Mouse (Mus musculus): ENCODE results near the gene Anapc7. TPM values are rescaled to one million over a fixed set of nuclear protein-coding genes. Genes with fewer than 3 reads are reported as not detected.

Anapc7 gene
- 32.0 and 35.4 TPM in 2 replicates for polyA plus RNA-seq (2016; fragmentation: Nextera tagmentation; extraction: Ambion mirVana)

DNA sequence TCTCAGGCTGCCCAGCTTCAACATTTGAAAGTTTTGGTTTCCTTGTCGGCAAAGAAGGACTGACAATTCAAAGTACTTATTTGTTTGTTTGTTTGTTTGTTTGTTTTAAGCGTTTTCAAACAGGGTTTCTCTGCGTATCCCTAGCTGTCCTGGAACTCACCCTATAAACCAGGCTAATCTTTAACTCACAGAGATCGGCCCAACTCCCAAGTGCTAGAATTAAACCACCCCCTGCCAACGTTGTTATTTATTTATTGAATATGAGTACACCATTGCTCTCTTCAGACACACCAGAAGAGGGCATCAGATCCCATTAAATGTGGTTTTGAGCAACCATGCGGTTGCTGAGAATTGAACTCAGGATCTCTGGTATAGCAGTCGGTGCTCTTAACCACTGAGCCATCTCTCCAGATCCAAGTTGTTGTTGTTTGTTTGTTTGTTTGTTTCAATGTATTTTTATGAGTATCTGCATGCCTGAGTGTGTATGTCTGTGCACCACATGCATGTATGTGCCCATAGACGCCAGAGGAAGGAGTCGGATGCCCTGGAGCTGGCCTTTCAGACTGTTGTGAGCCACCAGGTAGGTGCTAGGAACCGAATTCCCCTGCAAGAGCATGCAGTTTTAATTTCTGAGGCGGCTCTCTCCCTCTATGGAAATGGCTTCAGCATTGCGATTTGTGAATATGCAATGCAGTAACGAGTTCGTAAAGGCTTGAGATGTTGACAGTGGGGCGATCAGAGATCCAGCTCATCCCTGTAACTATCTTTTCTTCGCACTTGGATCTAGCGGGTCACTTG, at the start of gene Anapc7:
Anapc7 (plus strand) TSS at position 423 of the 798 bp plus-strand sequence.
- Histone ChIP-seq H3K36me3 (peaks cover 5% of the 10 kb centered on the region; the same call in 1 of the 2 replicates), H3K4me1 (replicated peaks) (peaks cover 19% of the 10 kb centered on the region), H3K4me2 (peak within 1 kb of the TSS; percentile 90), H3K9me3 (replicated peaks) (no peaks in the 10 kb centered on the region), H3K27ac (ENCODE audit: poor library complexity, severe bottlenecking) (peak within 1 kb of the TSS; percentile 73), H3K9ac (peak within 1 kb of the TSS; percentile 95), H3K4me3 (peak within 1 kb of the TSS; percentile 90), H3K27me3 (replicated peaks) (no peaks in the 10 kb centered on the region)
- WGBS, result 22% methylated on average over 17 of the region's 17 CpGs
- peak; percentile 20; the same call in 1 of the 2 replicates for ATAC-seq (ENCODE audit: insufficient number of reproducible peaks, low FRiP score)

DNA sequence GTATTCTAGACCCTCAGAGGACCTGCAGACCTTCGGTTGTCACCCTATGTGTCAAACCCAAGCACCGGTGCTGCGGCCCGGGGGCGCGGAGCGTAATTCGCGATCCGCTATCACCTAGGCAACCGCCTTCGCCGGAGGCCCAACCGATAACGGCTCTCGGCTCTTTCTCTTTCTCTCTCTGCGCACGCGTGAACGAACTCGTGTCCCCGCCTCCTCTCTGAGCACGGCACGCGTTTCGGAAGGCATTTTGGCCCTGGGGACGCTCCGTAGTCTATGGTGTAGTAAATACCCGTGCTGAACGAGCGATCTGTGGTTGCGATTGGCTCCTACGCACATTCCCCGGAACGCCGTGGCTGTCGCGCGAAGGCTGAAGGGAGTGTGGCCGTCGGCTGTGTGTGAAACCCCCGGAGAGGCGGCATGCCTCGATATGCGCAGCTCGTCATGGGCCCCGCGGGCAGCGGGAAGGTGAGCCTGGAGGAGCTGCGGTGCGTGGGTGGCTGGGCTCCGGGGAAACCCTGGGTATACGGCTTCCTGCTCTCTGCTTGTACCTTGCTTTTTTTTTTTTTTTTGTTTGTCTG, 49.2 kb upstream of the Anapc7 start, which contains the start of gene Fam216a:
Fam216a (minus strand) TSS at position 173 of the 578 bp plus-strand sequence.
- H3K27me3 ChIP-seq (replicated peaks), result no peaks in the 10 kb centered on the region
- peak within 1 kb of the TSS; percentile 79 for H3K4me2 ChIP-seq
- H3K36me3 ChIP-seq, result peaks cover 36% of the 10 kb centered on the region
- peak; percentile 94 for ATAC-seq (ENCODE audit: insufficient number of reproducible peaks, low FRiP score)
- under 1% methylated on average over 53 of the region's 53 CpGs for WGBS
- H3K4me1 ChIP-seq (replicated peaks), result peaks cover 12% of the 10 kb centered on the region
- no peaks in the 10 kb centered on the region for H3K9me3 ChIP-seq (replicated peaks)
- H3K9ac ChIP-seq, result peak within 1 kb of the TSS; percentile 87
- peak within 1 kb of the TSS; percentile 84 for H3K4me3 ChIP-seq
- peak within 1 kb of the TSS; percentile 96 for H3K27ac ChIP-seq (ENCODE audit: poor library complexity, severe bottlenecking)

DNA sequence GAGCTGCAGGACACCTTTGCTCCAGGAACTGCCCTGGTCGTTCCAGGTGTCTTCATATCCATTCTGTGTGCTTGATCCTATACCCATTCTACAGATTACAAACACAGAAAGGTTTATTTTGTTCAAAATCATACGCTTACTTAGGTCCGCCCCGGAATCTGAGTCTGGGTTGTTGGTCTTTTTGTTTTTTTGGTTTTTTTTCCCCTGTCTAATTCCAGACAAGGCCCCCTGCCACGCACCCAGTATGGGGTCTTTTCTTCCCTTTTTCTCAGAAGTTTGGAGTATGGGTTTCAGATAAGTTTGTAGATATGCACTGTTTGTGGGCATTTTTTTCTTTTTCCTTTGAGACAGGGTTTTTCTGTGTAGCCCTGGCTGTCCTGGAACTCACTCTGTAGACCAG, 48.6 kb upstream of the Anapc7 start:
- H3K4me2 ChIP-seq, result peak overlapping the region; percentile 79
- no peaks in the 10 kb centered on the region for H3K27me3 ChIP-seq (replicated peaks)
- ATAC-seq (ENCODE audit: insufficient number of reproducible peaks, low FRiP score), result no peak
- H3K9me3 ChIP-seq (replicated peaks), result no peaks in the 10 kb centered on the region
- WGBS, result 5% methylated on average over 5 of the region's 5 CpGs
- H3K36me3 ChIP-seq, result peaks cover 31% of the 10 kb centered on the region
- peak overlapping the region; percentile 87 for H3K9ac ChIP-seq
- H3K4me1 ChIP-seq (replicated peaks), result peaks cover 12% of the 10 kb centered on the region
- peak overlapping the region; percentile 87 for H3K27ac ChIP-seq (ENCODE audit: poor library complexity, severe bottlenecking)
- peak overlapping the region; percentile 84 for H3K4me3 ChIP-seq

DNA sequence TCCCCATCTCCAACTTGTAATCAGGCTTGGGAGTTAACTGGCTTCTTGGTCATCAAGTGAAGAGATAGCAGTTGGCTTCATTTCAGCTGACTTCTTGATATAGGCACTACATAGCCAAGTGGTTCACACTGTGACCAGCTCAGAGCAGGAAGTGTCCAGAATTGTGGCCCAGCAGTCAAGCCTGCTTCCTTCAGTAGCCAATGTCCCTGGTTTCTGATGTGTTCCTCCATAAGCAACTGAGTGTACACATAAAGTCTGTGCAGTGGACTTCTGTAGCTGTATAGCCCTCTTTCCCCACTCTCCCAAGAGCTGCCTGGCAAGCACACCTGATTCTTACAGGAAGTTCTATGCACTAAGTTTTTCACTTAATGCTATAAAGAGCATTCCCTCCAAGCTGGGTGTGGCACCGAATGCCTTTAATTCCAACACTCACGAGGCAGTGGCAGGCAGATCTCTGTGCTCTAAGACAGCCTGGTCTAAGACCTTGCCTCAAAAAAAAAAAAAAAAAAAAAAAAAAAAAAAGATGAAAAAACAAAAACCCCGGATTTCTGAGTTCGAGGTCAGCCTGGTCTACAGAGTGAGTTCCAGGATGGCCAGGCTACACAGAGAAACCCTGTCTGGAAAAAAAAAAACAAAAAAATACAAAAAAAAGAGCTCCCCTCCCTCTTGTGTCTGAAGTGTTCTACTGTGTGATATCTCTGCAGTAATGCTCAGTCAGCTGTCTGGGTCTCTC, 44.2 kb upstream of the Anapc7 start:
- ATAC-seq (ENCODE audit: insufficient number of reproducible peaks, low FRiP score), result no peak

DNA sequence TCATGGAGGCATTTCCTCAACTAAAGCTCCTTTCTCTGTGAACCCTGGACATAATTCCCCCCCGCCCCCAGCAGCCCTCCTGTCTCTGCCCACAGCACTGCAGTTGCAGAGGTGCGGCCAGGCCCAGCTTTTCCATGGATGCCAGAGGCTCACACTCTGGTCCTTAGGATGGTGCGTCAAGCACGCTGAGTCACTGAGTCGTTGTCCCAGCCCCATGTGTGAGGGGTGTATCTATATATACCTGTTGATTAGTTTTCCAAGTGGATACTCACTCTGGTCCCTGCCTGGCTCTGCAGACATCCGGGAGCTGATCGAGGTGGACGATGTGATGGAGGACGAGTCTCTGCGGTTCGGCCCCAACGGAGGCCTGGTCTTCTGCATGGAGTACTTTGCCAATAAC, 43.3 kb upstream of the Anapc7 start:
- no peak overlapping the region for H3K9ac ChIP-seq
- no peak overlapping the region for H3K4me3 ChIP-seq
- H3K36me3 ChIP-seq, result peaks cover 59% of the 10 kb centered on the region
- no peak overlapping the region for H3K4me2 ChIP-seq
- ATAC-seq (ENCODE audit: insufficient number of reproducible peaks, low FRiP score), result no peak
- H3K27me3 ChIP-seq (replicated peaks), result no peaks in the 10 kb centered on the region
- WGBS, result 87% methylated on average over 12 of the region's 12 CpGs
- peaks cover 8% of the 10 kb centered on the region for H3K4me1 ChIP-seq (replicated peaks)
- no peak overlapping the region for H3K27ac ChIP-seq (ENCODE audit: poor library complexity, severe bottlenecking)
- H3K9me3 ChIP-seq (replicated peaks), result no peaks in the 10 kb centered on the region

More for the DNA sequence above, 44.2 kb upstream of the Anapc7 start:
- H3K9me3 ChIP-seq (replicated peaks), result no peaks in the 10 kb centered on the region
- no peaks in the 10 kb centered on the region for H3K27me3 ChIP-seq (replicated peaks)
- no peak overlapping the region for H3K4me2 ChIP-seq
- H3K4me1 ChIP-seq (replicated peaks), result peaks cover 12% of the 10 kb centered on the region
- H3K9ac ChIP-seq, result no peak overlapping the region
- peaks cover 53% of the 10 kb centered on the region for H3K36me3 ChIP-seq
- WGBS, result 83% methylated on average over 4 of the region's 4 CpGs
- no peak overlapping the region for H3K27ac ChIP-seq (ENCODE audit: poor library complexity, severe bottlenecking)
- no peak overlapping the region for H3K4me3 ChIP-seq

DNA sequence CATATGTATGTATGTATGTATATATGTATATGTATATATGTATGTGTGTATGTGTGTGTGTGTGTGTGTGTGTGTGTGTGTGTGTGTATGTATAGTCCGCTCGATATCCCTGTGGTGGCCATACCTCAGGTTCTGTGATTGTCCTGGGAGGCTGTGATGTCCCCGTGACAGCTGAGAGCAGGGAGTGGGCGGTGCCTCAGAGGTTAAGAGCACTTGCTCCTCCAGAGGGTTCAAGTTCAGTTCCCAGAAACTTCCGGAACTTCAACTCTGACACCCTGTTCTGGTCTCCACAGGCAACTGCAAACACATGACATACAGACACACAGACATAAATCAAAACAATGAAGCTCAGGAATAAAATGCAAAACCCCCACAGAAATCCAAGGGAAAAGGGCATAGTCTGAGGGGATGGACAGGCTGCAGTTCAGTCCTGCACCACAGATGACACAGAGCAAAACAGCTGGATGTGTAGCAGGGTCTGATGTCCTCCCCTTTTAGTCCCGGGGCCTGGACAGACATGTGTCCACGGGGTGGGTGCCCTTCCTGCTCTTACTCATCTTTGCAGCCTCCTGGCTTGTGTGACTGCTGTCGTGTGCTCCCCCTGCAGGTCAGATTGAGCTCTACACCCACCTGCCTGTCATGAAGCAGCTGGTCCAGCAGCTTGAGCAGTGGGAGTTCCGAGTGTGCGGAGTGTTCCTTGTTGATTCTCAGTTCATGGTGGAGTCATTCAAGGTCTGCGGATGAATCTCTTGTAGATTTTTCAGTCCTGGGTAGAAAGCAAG, 41.9 kb upstream of the Anapc7 start:
- ATAC-seq (ENCODE audit: insufficient number of reproducible peaks, low FRiP score), result peak; percentile 53; the same call in 1 of the 2 replicates
- peaks cover 56% of the 10 kb centered on the region for H3K36me3 ChIP-seq
- no peaks in the 10 kb centered on the region for H3K27me3 ChIP-seq (replicated peaks)
- H3K4me3 ChIP-seq, result no peak overlapping the region
- H3K27ac ChIP-seq (ENCODE audit: poor library complexity, severe bottlenecking), result no peak overlapping the region
- 57% methylated on average over 11 of the region's 11 CpGs for WGBS
- no peak overlapping the region for H3K9ac ChIP-seq
- H3K4me2 ChIP-seq, result no peak overlapping the region
- H3K4me1 ChIP-seq (replicated peaks), result peaks cover 4% of the 10 kb centered on the region; the same call in 1 of the 2 replicates
- H3K9me3 ChIP-seq (replicated peaks), result no peaks in the 10 kb centered on the region

DNA sequence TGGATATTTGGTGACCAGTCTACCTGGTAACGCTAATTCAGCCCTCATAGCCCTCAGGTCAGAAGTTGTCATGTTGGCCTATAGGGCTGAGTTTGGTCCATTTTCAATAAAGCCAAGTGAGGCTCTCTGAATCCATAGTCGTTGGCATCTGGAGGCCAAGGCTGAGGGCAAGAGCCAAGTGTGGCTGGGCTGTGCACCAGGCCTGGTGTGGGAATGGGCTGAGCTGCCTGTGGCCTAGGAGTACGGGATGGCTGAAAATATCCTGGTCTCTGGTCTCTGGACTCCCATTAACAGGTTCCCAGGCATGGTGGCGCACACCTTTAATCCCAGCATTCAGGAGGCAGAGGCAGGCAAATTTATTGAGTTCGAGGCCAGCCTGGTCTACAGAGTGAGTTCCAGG, 31.5 kb upstream of the Anapc7 start:
- no peak for ATAC-seq (ENCODE audit: insufficient number of reproducible peaks, low FRiP score)
- no peak overlapping the region for H3K4me3 ChIP-seq
- H3K4me2 ChIP-seq, result no peak overlapping the region
- H3K9me3 ChIP-seq (replicated peaks), result no peaks in the 10 kb centered on the region
- peaks cover 8% of the 10 kb centered on the region for H3K36me3 ChIP-seq
- 84% methylated on average over 5 of the region's 5 CpGs for WGBS
- peaks cover 9% of the 10 kb centered on the region for H3K4me1 ChIP-seq (replicated peaks)
- no peak overlapping the region for H3K9ac ChIP-seq
- H3K27me3 ChIP-seq (replicated peaks), result no peaks in the 10 kb centered on the region
- no peak overlapping the region for H3K27ac ChIP-seq (ENCODE audit: poor library complexity, severe bottlenecking)

DNA sequence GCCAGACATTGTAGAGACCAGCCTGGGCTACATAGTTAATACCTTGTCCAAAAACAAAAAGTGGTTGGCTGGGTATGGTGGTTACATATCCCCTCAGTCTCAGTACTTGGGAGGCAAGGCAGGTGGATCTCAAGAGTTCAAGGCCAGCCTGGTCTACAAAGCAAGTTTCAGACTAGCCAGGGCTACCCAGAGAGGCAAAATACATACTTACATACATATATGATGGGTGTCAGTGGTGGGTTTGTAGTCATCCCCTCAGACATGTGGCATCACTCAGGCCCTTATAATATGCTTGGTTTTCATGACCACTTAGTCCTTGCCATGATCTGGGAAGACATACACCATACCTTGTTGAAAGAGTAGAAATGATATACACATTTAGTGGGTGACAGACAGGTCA, 30.8 kb upstream of the Anapc7 start:
- Histone ChIP-seq H3K9ac (no peak overlapping the region), H3K4me3 (no peak overlapping the region), H3K4me2 (no peak overlapping the region), H3K9me3 (replicated peaks) (no peaks in the 10 kb centered on the region), H3K4me1 (replicated peaks) (peaks cover 9% of the 10 kb centered on the region), H3K27me3 (replicated peaks) (no peaks in the 10 kb centered on the region), H3K27ac (ENCODE audit: poor library complexity, severe bottlenecking) (no peak overlapping the region), H3K36me3 (peaks cover 12% of the 10 kb centered on the region)
- ATAC-seq (ENCODE audit: insufficient number of reproducible peaks, low FRiP score), result no peak

DNA sequence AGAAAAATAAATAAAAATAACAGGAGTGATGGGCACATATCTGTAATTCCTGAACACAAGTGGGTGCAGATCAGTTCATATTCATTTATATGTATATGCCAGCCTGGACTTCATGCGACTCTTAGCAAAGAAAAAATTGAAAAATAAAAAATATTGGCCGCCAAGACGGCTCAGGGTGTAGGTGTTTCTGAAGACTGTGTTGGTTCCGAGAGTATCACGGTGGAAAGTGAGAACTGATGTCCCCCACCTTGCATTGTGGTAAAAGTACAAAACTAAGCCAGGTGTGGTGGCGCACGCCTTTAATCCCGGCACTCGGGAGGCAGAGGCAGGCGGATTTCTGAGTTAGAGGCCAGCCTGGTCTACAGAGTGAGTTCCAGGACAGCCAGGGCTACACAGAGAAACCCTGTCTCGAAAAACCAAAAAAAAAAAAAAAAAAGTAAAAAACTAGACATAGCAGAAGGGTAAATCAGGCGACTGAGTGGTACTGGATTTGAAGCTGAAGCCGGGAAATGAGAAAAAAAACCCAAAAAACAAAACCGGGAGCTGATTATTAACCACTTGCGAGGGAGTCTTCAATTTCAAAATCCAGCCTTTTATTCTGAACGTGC, 30.2 kb upstream of the Anapc7 start:
- Histone ChIP-seq H3K9ac (no peak overlapping the region), H3K9me3 (replicated peaks) (no peaks in the 10 kb centered on the region), H3K4me3 (peak overlapping the region; percentile 87; the same call in 1 of the 2 replicates), H3K4me2 (peak overlapping the region; percentile 84; the same call in 1 of the 2 replicates), H3K36me3 (peaks cover 12% of the 10 kb centered on the region), H3K27ac (ENCODE audit: poor library complexity, severe bottlenecking) (no peak overlapping the region), H3K4me1 (replicated peaks) (peaks cover 9% of the 10 kb centered on the region), H3K27me3 (replicated peaks) (no peaks in the 10 kb centered on the region)
- ATAC-seq (ENCODE audit: insufficient number of reproducible peaks, low FRiP score), result no peak
- 50% methylated on average over 16 of the region's 16 CpGs for WGBS

DNA sequence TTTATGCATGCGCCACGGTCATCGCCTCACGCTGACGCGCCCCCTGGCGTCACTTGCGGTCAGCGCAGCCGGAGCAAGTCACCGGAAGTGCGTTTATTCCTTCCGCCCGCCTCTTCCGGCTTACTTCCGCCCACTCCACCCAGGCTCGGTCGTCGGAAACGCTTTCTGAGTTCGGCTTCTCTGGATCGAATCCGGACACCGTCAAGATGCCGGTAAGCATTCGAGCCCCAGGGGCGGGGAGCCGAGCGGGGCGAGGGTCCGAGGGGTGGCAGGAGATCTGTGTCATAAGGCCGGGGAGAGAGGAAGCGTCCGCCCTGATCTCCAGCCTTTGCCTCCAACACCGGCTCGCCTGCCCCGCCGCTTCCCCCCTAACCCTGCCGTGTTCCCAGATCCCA, 29.7 kb upstream of the Anapc7 start, which contains the start of gene Arpc3:
Arpc3 (plus strand) TSS at position 93 of the 395 bp plus-strand sequence.
- Histone ChIP-seq H3K4me3 (peak within 1 kb of the TSS; percentile 87), H3K36me3 (peaks cover 16% of the 10 kb centered on the region), H3K4me2 (peak within 1 kb of the TSS; percentile 84), H3K27ac (ENCODE audit: poor library complexity, severe bottlenecking) (peak within 1 kb of the TSS; percentile 48), H3K4me1 (replicated peaks) (peaks cover 13% of the 10 kb centered on the region), H3K9me3 (replicated peaks) (no peaks in the 10 kb centered on the region), H3K9ac (peak within 1 kb of the TSS; percentile 87), H3K27me3 (replicated peaks) (no peaks in the 10 kb centered on the region)
- peak; percentile 90 for ATAC-seq (ENCODE audit: insufficient number of reproducible peaks, low FRiP score)
- WGBS, result under 1% methylated on average over 39 of the region's 39 CpGs
